Mouse (Mus musculus) testis, adult 2 months (tissue): ENCODE measurements around the gene Ulk3.

Experiments used
- CTCF ChIP-seq: fragments of 200-500 bp; IDR thresholded peaks from 2 replicates; pipeline ENCODE4 v1.5.1; 2012; ENCODE audit warnings: low read depth, mild to moderate bottlenecking, inconsistent platforms, low read length, moderate library complexity; ENCODE audit not compliant: control insufficient read depth, insufficient read depth, insufficient replicate concordance
- POLR2A ChIP-seq: fragments of 200-500 bp; IDR thresholded peaks from 2 replicates; pipeline ENCODE4 v1.6.1; 2012; ENCODE audit warnings: low read depth, mild to moderate bottlenecking, inconsistent platforms, low read length, moderate library complexity; ENCODE audit not compliant: control insufficient read depth

DNA sequence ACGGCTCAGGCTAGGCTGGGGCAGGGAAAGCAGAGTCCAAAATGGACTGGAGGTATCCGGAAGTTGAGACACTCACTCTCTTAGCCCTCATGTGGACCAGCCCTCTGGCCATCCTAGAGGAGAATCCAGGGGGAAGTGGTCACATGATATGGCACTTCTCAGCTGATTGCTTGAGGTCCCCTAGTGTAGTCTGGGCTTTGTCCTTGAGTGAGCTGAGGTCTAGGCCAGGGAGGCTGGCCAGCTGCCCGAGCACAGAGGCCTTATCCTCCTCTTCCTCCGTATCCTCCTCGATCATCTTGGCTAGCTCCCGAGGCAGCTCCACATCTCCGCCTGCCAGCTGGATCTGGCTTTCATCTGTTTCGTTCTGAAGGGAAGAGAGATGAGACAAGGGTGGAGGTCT lies 12.8 kb downstream of the Ulk3 start:
- TF ChIP-seq POLR2A, result no peak
- no peak for TF ChIP-seq CTCF
